Mouse (Mus musculus): ENCODE measurements at regions not wholly inside any gene's neighbourhood (a gene's known extent, or its start where the extent isn't known, plus 50 kb on each side); places are given as distances from the start of the nearest gene placed in this dataset.

- no peaks in the 10 kb centered on the region for H3K36me3 ChIP-seq
Measured at GRCm38 (mm10) chr6:133904501-133904900, 50.9 kb upstream of the Kap start.

GRCm38 (mm10) chr6:133934667-133935066 is 81.1 kb upstream of the Kap start:
- ATAC-seq (ENCODE audit: insufficient number of reproducible peaks, low FRiP score, low TSS enrichment, low read depth): no peak
- Histone ChIP-seq H3K4me1 (no peaks in the 10 kb centered on the region), H3K9ac (no peak overlapping the region), H3K4me3 (replicated peaks) (no peak overlapping the region), H3K27me3 (no peaks in the 10 kb centered on the region), H3K27ac (replicated peaks) (no peak overlapping the region), H3K4me2 (replicated peaks) (no peak overlapping the region), H3K36me3 (no peaks in the 10 kb centered on the region), H3K9me3 (replicated peaks) (no peaks in the 10 kb centered on the region)
- 87% methylated on average over 7 of the region's 7 CpGs for WGBS

More at GRCm38 (mm10) chr6:133904501-133904900, 50.9 kb upstream of the Kap start:
- Histone ChIP-seq H3K9ac (no peak overlapping the region), H3K4me3 (replicated peaks) (no peak overlapping the region), H3K27ac (replicated peaks) (no peak overlapping the region), H3K4me2 (replicated peaks) (no peak overlapping the region), H3K27me3 (no peaks in the 10 kb centered on the region), H3K9me3 (replicated peaks) (no peaks in the 10 kb centered on the region), H3K4me1 (no peaks in the 10 kb centered on the region)
- no peak for ATAC-seq (ENCODE audit: insufficient number of reproducible peaks, low FRiP score, low TSS enrichment, low read depth)
- 28% methylated on average over 5 of the region's 5 CpGs for WGBS

- ATAC-seq (ENCODE audit: insufficient number of reproducible peaks, low FRiP score, low TSS enrichment, low read depth): no peak
Measured at GRCm38 (mm10) chr6:133935671-133936070, 82.1 kb upstream of the Kap start.

GRCm38 (mm10) chr6:133959902-133960634 is 75.4 kb upstream of the Etv6 start:
- no peak for ATAC-seq (ENCODE audit: insufficient number of reproducible peaks, low FRiP score, low TSS enrichment, low read depth)
- H3K4me1 ChIP-seq: no peaks in the 10 kb centered on the region
- H3K9me3 ChIP-seq (replicated peaks): no peaks in the 10 kb centered on the region
- no peaks in the 10 kb centered on the region for H3K27me3 ChIP-seq
- H3K36me3 ChIP-seq: no peaks in the 10 kb centered on the region
- no peak overlapping the region for H3K27ac ChIP-seq (replicated peaks)
- no peak overlapping the region for H3K4me3 ChIP-seq (replicated peaks)
- no peak overlapping the region for H3K4me2 ChIP-seq (replicated peaks)
- WGBS: 79% methylated on average over 11 of the region's 11 CpGs
- H3K9ac ChIP-seq: no peak overlapping the region

More at GRCm38 (mm10) chr6:133935671-133936070, 82.1 kb upstream of the Kap start:
- no peaks in the 10 kb centered on the region for H3K9me3 ChIP-seq (replicated peaks)
- H3K4me2 ChIP-seq (replicated peaks): no peak overlapping the region
- no peak overlapping the region for H3K4me3 ChIP-seq (replicated peaks)
- H3K9ac ChIP-seq: no peak overlapping the region
- no peaks in the 10 kb centered on the region for H3K36me3 ChIP-seq
- no peaks in the 10 kb centered on the region for H3K27me3 ChIP-seq
- 85% methylated on average over 2 of the region's 2 CpGs for WGBS
- no peaks in the 10 kb centered on the region for H3K4me1 ChIP-seq
- no peak overlapping the region for H3K27ac ChIP-seq (replicated peaks)

- H3K27me3 ChIP-seq: no peaks in the 10 kb centered on the region
- no peak for ATAC-seq (ENCODE audit: insufficient number of reproducible peaks, low FRiP score, low TSS enrichment, low read depth)
- no peak overlapping the region for H3K4me3 ChIP-seq (replicated peaks)
- no peaks in the 10 kb centered on the region for H3K9me3 ChIP-seq (replicated peaks)
- H3K36me3 ChIP-seq: no peaks in the 10 kb centered on the region
- H3K4me1 ChIP-seq: no peaks in the 10 kb centered on the region
- H3K9ac ChIP-seq: no peak overlapping the region
- WGBS: 22% methylated on average over 7 of the region's 7 CpGs
- no peak overlapping the region for H3K4me2 ChIP-seq (replicated peaks)
- no peak overlapping the region for H3K27ac ChIP-seq (replicated peaks)
Measured at GRCm38 (mm10) chr6:133960713-133961112, 74.8 kb upstream of the Etv6 start.

GRCm38 (mm10) chr6:133962641-133963040 is 72.9 kb upstream of the Etv6 start:
- 79% methylated on average over 5 of the region's 5 CpGs for WGBS
- no peaks in the 10 kb centered on the region for H3K36me3 ChIP-seq
- ATAC-seq (ENCODE audit: insufficient number of reproducible peaks, low FRiP score, low TSS enrichment, low read depth): no peak
- no peaks in the 10 kb centered on the region for H3K4me1 ChIP-seq
- no peaks in the 10 kb centered on the region for H3K9me3 ChIP-seq (replicated peaks)
- no peak overlapping the region for H3K4me3 ChIP-seq (replicated peaks)
- no peak overlapping the region for H3K4me2 ChIP-seq (replicated peaks)
- H3K27me3 ChIP-seq: no peaks in the 10 kb centered on the region
- H3K27ac ChIP-seq (replicated peaks): no peak overlapping the region
- H3K9ac ChIP-seq: no peak overlapping the region

GRCm38 (mm10) chr6:133963264-133963663 is 72.2 kb upstream of the Etv6 start:
- H3K36me3 ChIP-seq: no peaks in the 10 kb centered on the region
- no peak for ATAC-seq (ENCODE audit: insufficient number of reproducible peaks, low FRiP score, low TSS enrichment, low read depth)
- H3K27ac ChIP-seq (replicated peaks): no peak overlapping the region
- no peaks in the 10 kb centered on the region for H3K4me1 ChIP-seq
- no peak overlapping the region for H3K9ac ChIP-seq
- H3K27me3 ChIP-seq: no peaks in the 10 kb centered on the region
- H3K9me3 ChIP-seq (replicated peaks): no peaks in the 10 kb centered on the region
- WGBS: 67% methylated on average over 6 of the region's 6 CpGs
- H3K4me2 ChIP-seq (replicated peaks): no peak overlapping the region
- no peak overlapping the region for H3K4me3 ChIP-seq (replicated peaks)

GRCm38 (mm10) chr6:133967286-133967685 is 68.2 kb upstream of the Etv6 start:
- Histone ChIP-seq H3K27me3 (no peaks in the 10 kb centered on the region), H3K27ac (replicated peaks) (no peak overlapping the region), H3K4me1 (no peaks in the 10 kb centered on the region), H3K9me3 (replicated peaks) (no peaks in the 10 kb centered on the region), H3K4me2 (replicated peaks) (no peak overlapping the region), H3K9ac (no peak overlapping the region), H3K36me3 (no peaks in the 10 kb centered on the region), H3K4me3 (replicated peaks) (no peak overlapping the region)
- ATAC-seq (ENCODE audit: insufficient number of reproducible peaks, low FRiP score, low TSS enrichment, low read depth): no peak
- WGBS: 72% methylated on average over 3 of the region's 3 CpGs

- no peak overlapping the region for H3K4me3 ChIP-seq (replicated peaks)
- H3K9ac ChIP-seq: no peak overlapping the region
- ATAC-seq (ENCODE audit: insufficient number of reproducible peaks, low FRiP score, low TSS enrichment, low read depth): peak; percentile 70
- H3K27ac ChIP-seq (replicated peaks): no peak overlapping the region
- no peaks in the 10 kb centered on the region for H3K36me3 ChIP-seq
- H3K9me3 ChIP-seq (replicated peaks): no peaks in the 10 kb centered on the region
- no peak overlapping the region for H3K4me2 ChIP-seq (replicated peaks)
- H3K27me3 ChIP-seq: no peaks in the 10 kb centered on the region
- 65% methylated on average over 6 of the region's 6 CpGs for WGBS
- no peaks in the 10 kb centered on the region for H3K4me1 ChIP-seq
Measured at GRCm38 (mm10) chr6:133972054-133972705, 63.3 kb upstream of the Etv6 start.

GRCm38 (mm10) chr6:133973205-133973838 is 62.2 kb upstream of the Etv6 start:
- no peak overlapping the region for H3K4me2 ChIP-seq (replicated peaks)
- no peak overlapping the region for H3K9ac ChIP-seq
- no peak overlapping the region for H3K27ac ChIP-seq (replicated peaks)
- no peak for ATAC-seq (ENCODE audit: insufficient number of reproducible peaks, low FRiP score, low TSS enrichment, low read depth)
- no peaks in the 10 kb centered on the region for H3K4me1 ChIP-seq
- H3K9me3 ChIP-seq (replicated peaks): no peaks in the 10 kb centered on the region
- H3K4me3 ChIP-seq (replicated peaks): no peak overlapping the region
- WGBS: 89% methylated on average over 7 of the region's 7 CpGs
- no peaks in the 10 kb centered on the region for H3K36me3 ChIP-seq
- H3K27me3 ChIP-seq: no peaks in the 10 kb centered on the region

- no peak for ATAC-seq (ENCODE audit: insufficient number of reproducible peaks, low FRiP score, low TSS enrichment, low read depth)
- Histone ChIP-seq H3K27me3 (no peaks in the 10 kb centered on the region), H3K36me3 (no peaks in the 10 kb centered on the region), H3K27ac (replicated peaks) (no peak overlapping the region), H3K4me2 (replicated peaks) (no peak overlapping the region), H3K4me1 (no peaks in the 10 kb centered on the region), H3K9me3 (replicated peaks) (no peaks in the 10 kb centered on the region), H3K9ac (no peak overlapping the region), H3K4me3 (replicated peaks) (no peak overlapping the region)
- 67% methylated on average over 1 of the region's 1 CpGs for WGBS
Measured at GRCm38 (mm10) chr6:133975951-133976350, 59.5 kb upstream of the Etv6 start.
